Mouse (Mus musculus) cerebellum, adult 11 months (tissue): ENCODE results near the gene Pin1.
"Not testable (repeated sequence)": the region's sequence is repeated elsewhere in the genome, so short reads cannot be mapped to it uniquely, and the experiment has no call there.

Experiments
- DNase-seq: peaks from one replicate; pipeline ENCODE4 v3.0.0; 2022

Pin1 gene

GRCm38 (mm10) chr9:20662874-20663273 lies 11.0 kb downstream of the Pin1 start:
- DNase-seq: no peak

- no peak for DNase-seq
Measured at GRCm38 (mm10) chr9:20663956-20664355, 12.1 kb downstream of the Pin1 start.

- no peak for DNase-seq
Measured at GRCm38 (mm10) chr9:20664366-20664765, 12.5 kb downstream of the Pin1 start.

- DNase-seq: no peak
Measured at GRCm38 (mm10) chr9:20664982-20665637, 13.2 kb downstream of the Pin1 start.

DNA sequence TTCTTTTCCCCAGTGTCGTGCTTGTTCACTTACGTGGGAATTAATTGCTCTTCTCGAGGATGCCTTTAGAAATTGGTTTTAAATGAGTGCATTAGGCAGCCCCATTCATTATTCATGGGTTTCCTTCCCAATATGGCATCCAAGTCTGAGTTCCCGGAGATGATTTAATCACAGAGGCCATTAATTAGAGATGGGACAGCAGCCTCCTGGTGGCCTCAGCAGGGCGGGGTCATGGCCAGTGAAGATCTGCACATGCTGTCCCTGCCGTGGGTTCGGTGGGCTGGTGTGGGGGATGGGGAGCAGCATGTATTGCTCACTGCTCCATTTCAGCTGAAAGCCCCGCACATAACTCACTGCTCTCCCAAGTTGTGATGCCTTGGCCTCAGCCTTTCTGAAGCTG lies 14.0 kb downstream of the Pin1 start:
- no peak for DNase-seq

DNA sequence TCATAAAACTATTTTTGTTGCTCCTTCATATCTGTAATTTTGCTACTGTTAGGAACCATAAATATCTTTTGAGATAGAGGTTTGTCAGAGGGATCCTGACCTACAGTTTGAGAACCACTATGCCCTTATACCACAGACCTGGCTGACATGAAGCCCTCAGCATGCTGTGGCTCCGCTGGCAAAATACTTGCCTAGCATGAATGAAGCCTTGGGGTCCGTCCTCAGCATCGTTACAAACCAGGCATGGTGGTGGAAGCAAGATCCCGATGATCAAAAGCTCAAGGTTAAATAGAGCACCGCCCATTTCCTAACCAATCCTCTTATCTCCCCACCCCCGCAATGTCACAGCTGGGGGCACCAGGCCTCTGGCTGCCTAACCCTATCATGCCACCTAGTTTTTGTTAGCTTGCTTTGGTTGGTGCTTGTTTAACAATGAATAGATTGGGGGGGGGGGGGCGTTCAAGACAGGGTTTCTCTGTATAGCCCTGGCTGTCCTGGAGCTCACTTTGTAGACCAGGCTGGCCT lies 14.7 kb downstream of the Pin1 start:
- DNase-seq: no peak

DNA sequence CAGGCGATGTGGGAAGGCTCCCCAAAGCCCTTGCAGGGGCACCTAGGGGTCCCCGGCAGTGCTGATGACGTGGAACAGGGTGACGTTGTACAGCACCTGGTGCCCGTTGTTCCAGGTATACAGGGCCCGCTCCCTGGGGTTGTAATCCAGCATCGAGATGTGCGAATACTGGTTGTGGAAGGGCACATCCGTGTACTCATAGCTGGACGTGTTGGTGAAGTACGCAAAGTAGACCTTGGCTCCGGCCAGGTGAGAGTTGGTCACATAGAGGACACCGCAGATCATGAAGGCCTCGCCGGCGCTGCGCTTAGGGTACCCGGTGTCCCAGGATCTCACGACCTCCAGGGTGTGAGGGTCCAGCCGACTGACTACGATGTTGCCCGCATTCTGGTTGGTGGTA lies 16.2 kb downstream of the Pin1 start:
- DNase-seq: no peak

GRCm38 (mm10) chr9:20672047-20672446 lies 20.2 kb downstream of the Pin1 start:
- no peak for DNase-seq

GRCm38 (mm10) chr9:20677892-20678291 lies 26.0 kb downstream of the Pin1 start:
- DNase-seq: no peak

DNA sequence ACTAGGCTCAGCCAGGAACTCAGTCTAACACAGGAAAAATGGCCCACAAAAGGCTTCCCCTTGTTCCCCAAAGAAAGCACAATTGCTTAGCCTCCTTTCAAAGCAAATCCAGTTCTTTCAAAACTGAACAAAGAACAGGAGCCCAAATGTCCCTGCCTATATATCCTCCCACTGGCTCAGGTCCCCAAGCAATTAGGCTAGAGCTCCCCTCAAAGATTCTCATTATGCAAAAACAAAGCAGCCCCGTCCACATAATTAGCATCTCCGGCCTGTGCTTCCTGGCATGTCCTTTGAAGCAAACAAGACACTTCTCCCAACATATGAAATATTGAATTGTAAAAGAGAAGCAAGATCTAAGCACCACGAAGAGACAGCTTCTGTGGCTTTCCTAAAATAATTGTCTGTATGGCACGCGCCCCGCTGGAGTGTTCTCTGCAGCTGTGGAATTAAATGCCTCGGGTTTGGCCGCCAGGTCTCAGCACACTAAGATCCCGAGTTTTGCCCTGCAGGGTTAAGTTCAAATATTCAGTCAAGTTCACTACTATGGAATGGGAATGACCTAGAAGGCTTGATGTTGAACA lies 28.6 kb downstream of the Pin1 start:
- DNase-seq: no peak

- DNase-seq: no peak
Measured at GRCm38 (mm10) chr9:20681546-20682388, 29.9 kb downstream of the Pin1 start.

GRCm38 (mm10) chr9:20682389-20682722 lies 30.5 kb downstream of the Pin1 start:
- DNase-seq: no peak

- DNase-seq: no peak
Measured at GRCm38 (mm10) chr9:20685081-20685861, 33.4 kb downstream of the Pin1 start.

DNA sequence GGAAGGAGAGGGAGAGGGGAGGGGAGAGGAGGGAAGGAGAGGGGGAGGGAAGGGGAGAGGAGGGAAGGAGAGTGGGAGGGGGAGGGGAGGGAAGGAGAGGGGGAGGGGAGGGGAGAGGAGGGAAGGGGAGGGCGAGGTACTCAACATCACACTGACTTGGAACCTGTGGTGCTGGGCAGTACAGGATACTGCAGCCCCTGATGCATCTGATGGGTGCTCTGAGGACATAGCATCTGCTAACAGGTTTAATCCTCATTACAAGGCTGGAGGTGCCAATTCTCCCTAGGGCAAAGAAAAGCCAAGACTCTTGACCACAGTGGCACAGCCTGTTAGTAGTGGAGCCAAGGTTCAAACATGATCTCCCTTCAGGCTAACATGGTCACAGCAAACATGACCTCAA lies 37.5 kb downstream of the Pin1 start:
- DNase-seq: no peak

DNA sequence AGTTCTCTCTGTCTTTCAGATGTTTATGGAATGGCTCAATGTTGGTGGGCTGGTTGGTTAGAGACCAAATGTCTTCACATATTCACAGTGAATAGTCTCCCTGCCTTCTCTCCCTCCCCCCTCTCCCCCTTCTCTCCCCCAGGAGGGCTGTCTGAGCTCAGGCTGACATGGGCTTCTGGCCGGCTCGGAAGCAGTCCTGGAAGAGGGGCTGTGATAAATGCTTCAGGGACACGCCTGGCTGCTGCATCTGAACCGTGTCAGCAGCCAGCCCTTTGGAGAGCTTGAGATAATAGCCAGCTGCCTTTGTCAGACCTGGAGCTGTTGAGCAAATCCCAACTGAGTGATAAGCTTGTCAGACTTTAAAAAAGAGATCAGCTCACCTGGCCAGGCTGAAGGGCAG lies 38.0 kb downstream of the Pin1 start:
- DNase-seq: no peak

DNA sequence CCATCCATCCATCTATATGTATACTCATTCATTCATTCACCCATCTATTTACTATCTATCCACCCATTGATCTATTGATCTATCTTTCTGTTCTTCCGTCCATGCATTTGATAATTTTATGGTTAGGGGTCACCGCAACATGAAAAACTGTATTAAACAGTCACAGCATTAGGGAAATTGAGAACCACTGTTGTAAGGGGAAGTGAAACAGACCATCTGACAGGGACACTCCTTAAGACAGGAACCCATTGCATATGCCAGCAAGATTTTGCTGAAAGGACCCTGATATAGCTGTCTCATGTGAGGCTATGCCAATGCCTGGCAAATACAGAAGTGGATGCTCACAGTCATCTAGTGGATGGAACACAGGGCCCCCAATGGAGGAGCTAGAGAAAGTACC lies 38.6 kb downstream of the Pin1 start:
- not testable (repeated sequence) for DNase-seq

GRCm38 (mm10) chr9:20692863-20693262 lies 41.0 kb downstream of the Pin1 start:
- DNase-seq: no peak

DNA sequence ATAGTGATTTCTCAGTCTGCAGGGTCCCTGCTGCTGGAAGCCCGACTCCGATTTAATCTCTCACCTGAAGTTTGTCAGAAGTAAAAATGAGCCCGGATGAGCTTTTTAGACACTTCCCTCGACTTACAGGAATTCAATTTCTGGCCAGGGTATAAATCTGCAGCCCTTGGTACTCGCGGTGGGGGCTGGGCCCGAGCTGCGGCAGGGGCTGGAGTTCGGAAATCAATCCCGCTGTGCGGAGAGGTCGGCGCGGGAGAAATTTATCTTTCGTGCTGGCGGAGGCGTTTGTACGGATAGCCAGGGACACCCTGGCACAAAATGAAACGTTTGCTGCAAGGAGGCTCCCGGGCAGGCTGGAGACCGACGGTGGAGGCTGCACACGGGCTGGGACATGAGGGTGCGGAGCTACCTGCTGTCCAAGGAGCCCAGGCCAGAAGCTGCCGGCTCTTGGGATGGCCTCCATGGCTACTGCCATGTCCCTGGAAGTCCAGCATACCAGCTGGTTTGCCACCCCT lies 42.9 kb downstream of the Pin1 start:
- DNase-seq: no peak

GRCm38 (mm10) chr9:20696107-20696712 lies 44.3 kb downstream of the Pin1 start:
- DNase-seq: no peak

- DNase-seq: no peak
Measured at GRCm38 (mm10) chr9:20697466-20697865, 45.6 kb downstream of the Pin1 start.

DNA sequence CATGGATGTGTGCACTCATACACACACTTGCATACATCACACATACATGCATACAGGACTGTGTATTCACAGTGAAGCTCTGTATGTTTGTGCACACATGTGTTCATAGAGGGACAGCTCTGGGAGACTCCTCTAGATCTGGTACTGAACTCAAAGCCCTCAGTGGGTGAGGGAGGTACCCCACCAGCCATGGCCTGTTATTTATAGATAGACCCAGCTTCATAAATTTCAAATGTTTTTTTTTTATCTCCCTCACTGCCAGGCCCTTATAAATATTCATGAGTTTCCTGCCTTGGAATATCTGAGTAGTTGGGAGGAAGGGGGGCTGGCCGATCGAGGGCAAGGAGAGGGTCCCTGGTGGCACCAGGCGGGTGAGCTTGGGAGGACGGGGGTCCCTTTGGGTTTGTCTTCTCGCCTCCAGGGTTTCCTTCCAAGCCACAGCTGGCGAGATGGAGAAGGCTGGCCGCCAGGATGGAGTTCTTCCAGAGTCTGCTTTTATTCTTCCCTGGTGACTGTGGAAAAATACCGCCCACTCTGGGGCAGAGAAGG lies 52.0 kb downstream of the Pin1 start:
- no peak for DNase-seq

GRCm38 (mm10) chr9:20705420-20705819 lies 53.5 kb downstream of the Pin1 start:
- no peak for DNase-seq
